Mouse (Mus musculus): ENCODE data around the gene Cdv3.

The Cdv3 gene

GRCm38 (mm10) chr9:103365290-103366247 is at the start of gene Cdv3:
Cdv3 (minus strand) TSS chr9:103365840.
- peak; percentile 100 for DNase-seq (ENCODE audit: low read depth)

GRCm38 (mm10) chr9:103413457-103413856 is 47.8 kb upstream of the Cdv3 start:
- DNase-seq (ENCODE audit: low read depth): no peak

GRCm38 (mm10) chr9:103409119-103409518 is 43.5 kb upstream of the Cdv3 start:
- DNase-seq (ENCODE audit: low read depth): no peak

GRCm38 (mm10) chr9:103408136-103408777 is 42.6 kb upstream of the Cdv3 start:
- no peak for DNase-seq (ENCODE audit: low read depth)

GRCm38 (mm10) chr9:103403331-103403973 is 37.8 kb upstream of the Cdv3 start:
- no peak for DNase-seq (ENCODE audit: low read depth)

GRCm38 (mm10) chr9:103398509-103399157 is 33.0 kb upstream of the Cdv3 start:
- no peak for DNase-seq (ENCODE audit: low read depth)

GRCm38 (mm10) chr9:103393256-103393655 is 27.6 kb upstream of the Cdv3 start:
- DNase-seq (ENCODE audit: low read depth): no peak

- no peak for DNase-seq (ENCODE audit: low read depth)
Measured at GRCm38 (mm10) chr9:103391796-103392372, 26.2 kb upstream of the Cdv3 start.

- DNase-seq (ENCODE audit: low read depth): no peak
Measured at GRCm38 (mm10) chr9:103389261-103389660, 23.6 kb upstream of the Cdv3 start.

- DNase-seq (ENCODE audit: low read depth): no peak
Measured at GRCm38 (mm10) chr9:103387011-103387653, 21.5 kb upstream of the Cdv3 start.

- DNase-seq (ENCODE audit: low read depth): no peak
Measured at GRCm38 (mm10) chr9:103386573-103386972, 20.9 kb upstream of the Cdv3 start.

- DNase-seq (ENCODE audit: low read depth): no peak
Measured at GRCm38 (mm10) chr9:103385600-103385999, 20.0 kb upstream of the Cdv3 start.

- DNase-seq (ENCODE audit: low read depth): no peak
Measured at GRCm38 (mm10) chr9:103384141-103384796, 18.6 kb upstream of the Cdv3 start.

GRCm38 (mm10) chr9:103383576-103383975 is 17.9 kb upstream of the Cdv3 start:
- DNase-seq (ENCODE audit: low read depth): no peak

- no peak for DNase-seq (ENCODE audit: low read depth)
Measured at GRCm38 (mm10) chr9:103382989-103383388, 17.3 kb upstream of the Cdv3 start.

GRCm38 (mm10) chr9:103380566-103380965 is 14.9 kb upstream of the Cdv3 start:
- DNase-seq (ENCODE audit: low read depth): no peak

- DNase-seq (ENCODE audit: low read depth): no peak
Measured at GRCm38 (mm10) chr9:103379199-103379598, 13.6 kb upstream of the Cdv3 start.

GRCm38 (mm10) chr9:103378686-103379085 is 13.0 kb upstream of the Cdv3 start:
- DNase-seq (ENCODE audit: low read depth): no peak

- no peak for DNase-seq (ENCODE audit: low read depth)
Measured at GRCm38 (mm10) chr9:103376346-103377320, 11.0 kb upstream of the Cdv3 start.

Measured in c-Kit-positive CD71-positive TER-119-negative erythroid progenitor cells, embryonic 14.5 days (primary cell).